Mouse (Mus musculus) CD4-positive, CD25-positive, alpha-beta regulatory T cell, adult 4 months (primary cell): ENCODE results near the gene Cyp4a10. TPM values are rescaled to one million over a fixed set of nuclear protein-coding genes. Genes with fewer than 3 reads are reported as not detected.
"Not testable (repeated sequence)": the region's sequence is repeated elsewhere in the genome, so short reads cannot be mapped to it uniquely, and the experiment has no call there.

Experiments
- ATAC-seq: one replicate; pipeline ENCODE4 v1.8.0; 2017
- polyA plus RNA-seq, 2 experiments: library from polyadenylated mRNA; unstranded; fragments of 100-300 nt; shearing (Covaris generic); gene quantifications; one replicate each; pipeline ENCODE4 v1.2.1; 2017

The Cyp4a10 gene
- not detected for polyA plus RNA-seq

DNA sequence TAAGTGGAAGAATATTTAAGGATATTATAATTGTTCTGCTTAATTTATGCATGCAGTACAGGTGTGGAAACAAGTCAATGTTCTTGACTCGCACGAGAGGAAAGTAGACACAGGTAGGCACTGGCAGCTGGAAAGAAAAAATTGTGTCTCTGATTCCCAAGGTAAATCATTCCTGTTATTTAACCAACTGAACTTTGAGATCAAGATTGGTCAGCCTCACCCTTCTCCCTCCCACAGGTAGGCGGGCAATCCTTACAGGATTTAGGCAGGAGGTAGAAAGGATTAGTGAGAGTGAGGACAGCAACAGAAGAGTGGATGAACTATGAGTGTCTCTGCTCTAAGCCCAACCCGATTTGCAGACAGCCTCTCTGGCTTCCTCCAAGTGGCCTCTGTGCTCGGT lies at the start of gene Cyp4a10:
TSS of gene Cyp4a10 (plus strand) at position 265 of the 400 bp plus-strand sequence.
- not testable (repeated sequence) for ATAC-seq

DNA sequence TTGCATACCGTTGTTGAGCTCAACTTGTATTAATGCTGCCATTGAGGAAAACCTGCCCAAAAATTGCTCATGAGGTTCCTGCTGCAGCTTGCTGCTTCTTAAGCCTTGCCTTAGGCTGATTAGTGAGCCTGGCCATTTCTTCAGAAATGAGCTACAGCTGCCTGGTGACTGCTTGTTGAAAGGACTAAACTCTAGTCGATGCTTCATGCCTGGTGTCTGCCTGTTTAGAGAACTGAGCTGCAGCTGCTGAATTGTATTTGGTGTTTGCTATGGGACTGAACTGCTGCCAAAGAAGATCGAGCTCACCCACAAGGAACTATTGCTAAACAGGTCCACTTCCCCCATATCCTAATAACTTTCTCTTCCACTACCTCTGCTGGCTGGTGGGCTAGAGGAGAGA lies 44.5 kb upstream of the Cyp4a10 start:
- not testable (repeated sequence) for ATAC-seq

DNA sequence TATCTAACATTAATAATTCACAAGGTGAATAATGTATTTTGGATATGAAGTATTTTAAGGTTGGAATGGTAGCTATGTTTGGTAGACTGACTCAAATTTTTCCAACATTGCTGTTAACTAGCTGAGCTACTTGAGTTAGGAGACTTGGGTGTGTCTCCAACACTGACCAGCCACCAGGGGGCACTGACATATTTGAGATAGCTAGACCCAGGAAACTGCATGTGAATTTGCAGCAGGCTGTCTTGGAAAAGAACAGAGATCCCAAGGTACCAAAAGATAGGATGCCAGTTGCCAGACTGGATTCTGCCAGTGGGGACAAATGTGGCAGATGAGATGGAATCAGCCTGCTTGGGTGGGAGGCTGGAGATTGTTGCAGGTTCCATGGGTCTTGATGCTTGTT lies 42.0 kb upstream of the Cyp4a10 start:
- not testable (repeated sequence) for ATAC-seq

DNA sequence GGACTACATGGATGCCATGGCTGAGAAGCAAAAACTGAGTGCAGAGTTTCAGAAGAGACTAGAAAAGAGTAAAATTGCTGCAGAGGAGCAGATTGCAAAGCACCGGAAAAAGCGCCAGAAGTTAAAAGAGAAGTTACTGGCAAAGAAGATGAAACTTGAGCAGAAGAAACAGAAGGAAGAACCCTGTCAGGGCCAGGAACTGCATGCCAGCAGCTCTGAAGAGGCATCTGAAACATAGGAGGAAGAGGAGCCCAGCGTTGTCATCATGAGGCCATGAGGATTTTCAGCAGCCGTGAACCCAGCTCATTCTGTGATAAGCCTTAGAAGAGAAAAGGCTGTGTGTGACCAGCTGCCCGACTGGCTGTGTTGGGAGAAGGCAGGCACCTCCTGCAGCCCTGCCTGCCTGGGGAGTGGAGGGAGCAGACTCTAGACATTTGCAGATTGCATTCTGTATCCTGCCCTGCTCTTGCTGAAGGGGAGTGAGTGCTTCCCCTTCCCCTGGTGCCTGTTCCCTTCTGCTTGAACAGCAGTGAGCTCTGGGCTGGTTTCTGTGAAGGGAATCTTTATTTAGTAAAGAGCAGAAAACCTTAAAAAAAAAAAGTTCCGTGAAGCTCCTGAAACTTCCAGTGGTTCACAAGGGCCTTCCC lies 36.9 kb upstream of the Cyp4a10 start:
- ATAC-seq, result no peak

DNA sequence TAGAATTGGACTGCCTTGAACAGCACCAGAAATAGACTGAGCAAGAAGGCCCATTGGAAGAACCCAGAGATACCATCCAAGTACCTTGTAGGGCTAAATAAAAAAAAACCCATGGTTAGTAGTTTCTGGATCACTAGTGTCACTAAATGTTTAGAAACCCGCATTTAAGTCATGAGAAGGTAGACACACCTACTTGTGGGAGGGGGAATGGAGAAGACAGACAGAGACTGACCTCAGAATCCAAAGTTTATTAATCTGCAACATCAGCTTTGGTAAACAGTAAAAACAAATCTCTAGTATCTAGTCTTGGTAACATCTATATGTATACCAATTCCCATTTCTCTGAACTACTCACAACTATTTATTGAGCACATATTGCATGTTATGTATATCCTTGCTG lies 22.1 kb upstream of the Cyp4a10 start, which contains the start of gene Cyp4a14:
TSS of gene Cyp4a14 (minus strand) at position 142 of the 400 bp plus-strand sequence.
- ATAC-seq, result no peak

DNA sequence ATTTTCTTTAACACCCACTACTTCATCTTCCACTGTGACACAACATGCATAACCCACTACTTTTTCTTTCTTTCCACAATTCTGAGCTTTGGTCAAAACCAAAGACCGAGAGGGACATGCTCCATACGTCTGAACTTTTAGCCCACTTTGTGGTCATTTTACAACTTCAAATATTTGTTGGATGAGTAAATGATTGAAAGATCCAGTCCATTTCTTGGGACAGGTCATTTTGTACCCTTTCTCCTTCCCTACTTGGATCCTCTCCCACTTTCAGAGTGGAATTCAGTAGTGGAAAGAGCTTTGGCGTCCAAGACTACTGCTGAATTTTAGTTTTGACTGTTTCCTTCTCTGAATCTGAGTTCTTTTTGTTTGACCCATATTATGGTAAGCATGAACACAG lies 20.6 kb upstream of the Cyp4a10 start:
- no peak for ATAC-seq

DNA sequence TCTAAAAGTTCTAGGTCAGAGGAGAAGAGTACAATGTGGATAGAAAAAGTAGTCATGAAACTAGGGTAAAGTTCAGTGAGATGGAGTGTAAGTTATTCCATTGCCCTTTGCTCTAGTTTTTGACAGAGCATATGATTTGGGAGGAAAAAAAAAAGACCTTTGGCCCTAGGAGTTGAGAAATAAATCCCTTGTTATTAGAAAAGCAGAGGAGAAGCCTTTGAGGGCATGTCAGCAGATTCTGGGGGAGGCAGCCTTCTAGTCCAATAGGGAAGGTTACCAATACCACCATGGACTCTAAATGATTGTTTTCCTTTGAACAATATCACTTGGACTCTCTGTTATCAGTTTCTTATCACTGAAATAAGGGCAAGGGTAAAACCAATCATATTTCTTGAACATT lies 4.1 kb upstream of the Cyp4a10 start:
- not testable (repeated sequence) for ATAC-seq

DNA sequence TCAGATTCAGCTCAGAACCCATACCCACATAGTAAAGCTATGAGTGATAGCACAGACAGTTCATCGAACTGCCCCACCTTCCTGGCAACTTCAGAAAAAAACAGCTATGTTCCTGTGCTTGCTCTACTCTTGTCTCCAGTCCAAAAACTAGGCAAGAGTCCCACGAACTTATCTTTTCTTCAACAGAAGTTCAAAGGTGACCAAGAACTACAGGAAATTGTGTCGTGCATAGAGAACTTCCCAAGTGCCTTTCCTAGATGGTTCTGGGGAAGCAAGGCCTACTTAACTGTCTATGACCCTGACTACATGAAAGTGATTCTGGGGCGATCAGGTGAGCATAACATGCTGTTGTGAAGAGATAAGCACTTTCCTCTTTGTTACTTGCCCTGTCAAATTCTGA lies 1.4 kb downstream of the Cyp4a10 start:
- ATAC-seq, result no peak

DNA sequence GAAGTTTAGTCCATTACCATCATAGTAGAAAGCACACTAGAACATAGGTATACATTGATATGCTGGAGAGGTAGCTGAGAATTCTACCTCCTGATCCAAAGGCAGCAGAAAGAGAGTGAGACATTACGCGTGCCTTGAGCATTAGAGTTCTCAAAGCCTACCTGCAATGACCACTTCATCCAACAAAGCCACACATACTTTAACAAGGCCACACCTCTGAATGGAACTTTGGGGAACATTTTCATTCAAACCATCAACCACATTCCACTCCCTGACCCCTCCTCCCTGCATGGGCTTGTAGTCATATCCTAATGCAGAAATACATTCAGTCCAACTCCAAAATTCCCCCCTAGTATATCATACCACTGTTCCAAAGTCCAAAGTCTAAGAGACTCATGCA lies 3.7 kb downstream of the Cyp4a10 start:
- ATAC-seq, result no peak

DNA sequence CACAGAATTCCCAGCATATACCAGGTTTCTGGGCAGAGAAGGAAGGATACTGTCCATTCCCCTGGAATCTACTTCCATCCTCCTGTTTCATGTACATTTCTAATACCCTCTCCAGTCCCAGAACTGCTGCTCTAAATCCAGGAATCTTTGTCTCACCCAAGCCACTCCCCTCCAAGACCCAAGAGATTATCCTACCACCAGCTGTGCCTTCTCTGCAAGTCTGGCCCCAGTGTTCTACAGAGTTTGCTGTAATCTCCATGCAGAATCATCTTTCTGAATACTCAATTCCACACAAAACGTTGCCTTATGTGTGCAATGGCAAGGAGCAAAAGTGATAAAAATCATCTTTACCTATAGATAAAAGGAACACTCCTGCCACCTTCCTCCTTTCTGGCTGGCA lies 27.0 kb downstream of the Cyp4a10 start:
- no peak for ATAC-seq

DNA sequence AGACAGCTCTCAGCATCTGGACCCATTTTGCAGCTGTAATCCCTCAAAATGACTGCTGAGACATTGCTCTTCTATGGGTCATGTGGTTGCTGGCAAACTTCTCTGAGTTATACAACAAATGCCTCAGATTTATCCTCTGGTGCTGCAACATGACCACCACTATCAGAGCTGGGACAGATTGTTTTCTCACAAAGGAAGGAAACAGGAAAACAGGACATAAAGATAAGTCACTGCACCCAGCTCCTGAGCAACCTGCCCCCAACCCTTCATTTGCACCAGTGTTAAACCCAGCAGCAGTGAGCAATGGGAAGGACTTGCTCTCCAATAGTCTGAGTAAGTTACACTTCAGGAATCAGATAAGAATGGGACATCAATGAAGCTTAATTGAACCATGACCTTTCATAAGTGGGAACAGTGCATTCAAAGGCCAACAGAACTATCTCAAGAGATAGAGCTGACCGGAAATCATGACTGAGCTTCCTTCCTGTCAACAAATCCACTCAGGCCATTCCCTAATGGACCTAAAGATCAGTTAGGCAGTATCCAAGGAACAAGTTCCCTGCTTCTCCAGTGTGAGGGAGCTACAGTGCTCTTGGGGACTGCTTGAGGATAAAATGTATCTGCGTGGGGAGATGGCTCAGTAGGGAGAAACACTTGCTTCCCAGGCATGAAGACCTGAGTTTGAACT lies 28.2 kb downstream of the Cyp4a10 start:
- no peak for ATAC-seq

DNA sequence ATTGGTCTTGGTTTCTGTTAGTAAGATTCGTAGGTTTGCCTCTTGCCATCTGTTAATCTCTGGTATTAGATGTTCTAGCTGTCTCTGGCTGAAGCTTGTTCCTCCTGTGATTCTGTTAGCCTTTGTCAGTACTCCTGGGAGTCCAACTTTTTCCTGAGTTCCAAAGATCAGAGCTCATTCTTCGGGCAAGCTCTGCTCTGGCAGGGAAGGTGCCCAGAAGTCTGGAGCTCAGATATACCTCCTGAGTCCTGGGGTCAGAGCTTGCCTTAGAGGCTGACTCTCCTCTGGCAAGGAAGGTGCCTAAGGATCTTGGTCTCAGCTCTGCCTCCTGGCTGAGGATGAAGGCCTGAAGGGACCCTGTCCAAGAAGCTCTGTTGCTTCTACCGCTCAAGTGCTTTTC lies 34.7 kb downstream of the Cyp4a10 start:
- ATAC-seq, result no peak

DNA sequence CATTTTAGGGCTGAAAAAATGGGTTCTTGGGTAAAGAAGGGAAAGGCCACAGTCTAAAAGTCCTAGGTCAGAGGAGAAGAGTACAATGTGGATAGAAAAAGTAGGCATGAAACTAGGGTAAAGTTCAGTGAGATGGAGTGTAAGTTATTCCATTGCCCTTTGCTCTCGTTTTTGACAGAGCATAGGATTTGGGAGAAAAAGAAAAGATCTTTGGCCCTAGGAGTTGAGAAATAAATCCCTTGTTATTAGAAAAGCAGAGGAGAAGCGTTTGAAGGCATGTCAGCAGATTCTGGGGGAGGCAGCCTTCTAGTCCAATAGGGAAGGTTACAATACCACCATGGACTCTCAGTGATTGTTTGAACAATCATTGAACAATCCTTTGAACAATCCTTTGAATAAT lies 37.4 kb downstream of the Cyp4a10 start:
- ATAC-seq, result no peak

DNA sequence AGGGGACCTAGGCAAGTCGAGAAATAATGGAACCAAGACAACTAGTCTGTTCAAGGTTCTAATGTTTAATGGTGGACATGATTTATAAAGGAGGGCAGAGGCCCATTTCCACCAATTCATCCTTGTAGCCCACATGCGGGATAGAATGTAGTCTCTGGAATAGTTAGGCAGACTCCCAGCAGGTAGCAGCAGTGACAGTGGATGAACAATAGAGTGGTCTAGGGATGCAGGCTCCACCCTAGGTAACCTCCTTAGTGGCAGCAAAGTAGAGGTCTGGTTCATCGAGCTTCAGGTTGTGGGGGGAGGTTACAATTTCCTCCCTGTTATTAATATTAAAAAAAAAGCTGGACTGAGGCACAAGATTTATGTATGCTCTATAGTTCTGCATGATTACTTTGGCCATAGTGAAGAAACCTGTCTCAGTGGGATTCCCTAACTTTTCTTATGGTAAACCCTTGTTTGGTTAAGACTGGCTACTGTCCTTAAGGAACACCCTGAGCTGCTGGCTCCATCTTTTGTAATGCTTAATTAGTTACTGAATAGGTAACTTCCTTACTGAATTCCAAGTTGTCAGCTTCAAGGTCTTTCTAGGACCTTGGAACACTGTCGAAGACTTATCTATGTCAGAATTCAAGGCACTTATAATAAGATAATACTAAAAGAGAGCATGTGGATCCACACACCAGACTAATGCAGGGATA lies 39.9 kb downstream of the Cyp4a10 start:
- no peak for ATAC-seq

DNA sequence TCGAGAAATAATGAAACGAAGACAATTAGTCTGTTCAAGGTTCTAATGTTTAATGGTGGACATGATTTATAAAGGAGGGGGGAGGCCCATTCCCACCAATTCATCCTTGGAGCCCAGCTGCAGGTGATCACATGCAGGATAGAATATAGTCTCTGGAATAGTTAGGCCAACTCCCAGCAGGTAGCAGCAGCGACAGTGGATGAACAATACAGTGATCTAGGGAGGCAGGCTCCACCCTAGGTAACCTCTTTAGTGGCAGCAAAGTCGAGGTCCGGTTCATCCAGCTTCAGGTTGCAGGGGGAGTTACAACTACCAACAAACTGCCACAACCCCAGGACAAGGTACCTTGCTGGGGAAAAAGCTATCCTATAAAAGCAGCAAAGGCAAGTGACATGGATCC lies 43.2 kb downstream of the Cyp4a10 start:
- not testable (repeated sequence) for ATAC-seq

DNA sequence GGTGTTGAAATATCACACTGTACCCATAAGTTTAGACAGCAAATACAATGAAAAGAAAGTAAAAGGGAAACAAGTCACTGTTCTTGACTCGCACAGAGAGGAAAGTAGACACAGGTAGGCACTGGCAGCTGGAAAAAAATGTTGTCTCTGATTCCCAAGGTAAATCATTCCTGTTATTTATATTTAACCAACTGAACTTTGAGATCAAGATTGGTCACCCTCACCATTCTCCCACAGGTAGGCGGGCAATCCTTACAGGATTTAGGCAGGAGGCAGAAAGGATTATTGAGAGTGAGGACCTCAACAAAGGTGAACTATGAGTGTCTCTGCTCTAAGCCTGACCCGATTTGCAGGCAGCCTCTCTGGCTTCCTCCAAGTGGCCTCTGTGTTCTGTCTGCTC lies 45.3 kb downstream of the Cyp4a10 start, which contains the start of gene Cyp4a31:
TSS of gene Cyp4a31 (plus strand) at position 249 of the 400 bp plus-strand sequence.
- ATAC-seq, result no peak

DNA sequence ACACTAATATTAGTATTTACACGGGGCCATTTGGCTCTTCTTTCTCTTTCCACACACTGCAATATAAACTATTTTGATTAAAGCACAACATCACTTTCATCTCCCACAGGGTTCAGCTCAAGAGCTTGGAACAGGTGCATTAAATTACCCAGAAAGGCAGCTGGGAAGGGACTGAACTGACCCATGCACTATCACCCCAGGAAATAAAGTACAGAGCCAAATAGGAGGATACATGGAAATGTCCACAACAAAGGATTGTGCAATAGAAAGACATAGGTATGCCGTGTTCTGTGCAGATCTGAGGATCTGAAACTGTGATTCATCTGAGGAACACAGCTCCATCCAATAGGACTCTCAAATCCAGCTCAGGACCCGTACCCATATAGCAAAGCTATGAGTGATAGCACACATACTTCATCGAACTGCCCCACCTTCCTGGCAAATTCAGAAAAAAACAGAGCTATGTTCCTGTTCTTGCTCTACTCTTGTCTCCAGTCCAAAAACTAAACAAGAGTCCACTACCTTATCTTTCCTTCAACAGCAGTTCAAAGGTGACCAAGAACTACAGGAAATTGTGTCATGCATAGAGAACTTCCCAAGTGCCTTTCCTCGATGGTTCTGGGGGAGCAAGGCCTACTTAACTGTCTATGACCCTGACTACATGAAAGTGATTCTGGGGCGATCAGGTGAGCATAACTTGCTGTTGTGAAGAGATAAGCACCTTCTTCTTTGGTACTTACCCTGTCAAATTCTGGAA lies 46.6 kb downstream of the Cyp4a10 start:
- ATAC-seq, result not testable (repeated sequence)

DNA sequence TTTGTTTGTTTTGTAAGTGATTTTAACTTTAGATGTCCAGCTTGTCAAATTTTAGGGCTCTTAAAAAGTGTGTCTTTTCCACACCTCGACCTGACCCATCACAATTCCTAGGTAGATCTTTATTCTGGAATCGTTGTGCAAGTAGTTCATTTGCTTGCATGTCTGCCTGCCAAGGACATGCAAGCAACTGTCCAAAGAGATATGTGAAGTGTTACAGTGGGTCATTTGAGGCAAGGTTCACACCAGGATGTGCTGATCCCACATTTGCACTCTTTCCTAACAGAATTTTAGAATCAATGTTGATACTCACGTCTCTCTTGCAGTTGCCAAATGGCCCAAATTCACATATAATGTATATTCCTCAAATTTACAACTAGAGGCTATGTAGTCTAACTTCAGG lies 57.2 kb downstream of the Cyp4a10 start:
- ATAC-seq, result no peak

DNA sequence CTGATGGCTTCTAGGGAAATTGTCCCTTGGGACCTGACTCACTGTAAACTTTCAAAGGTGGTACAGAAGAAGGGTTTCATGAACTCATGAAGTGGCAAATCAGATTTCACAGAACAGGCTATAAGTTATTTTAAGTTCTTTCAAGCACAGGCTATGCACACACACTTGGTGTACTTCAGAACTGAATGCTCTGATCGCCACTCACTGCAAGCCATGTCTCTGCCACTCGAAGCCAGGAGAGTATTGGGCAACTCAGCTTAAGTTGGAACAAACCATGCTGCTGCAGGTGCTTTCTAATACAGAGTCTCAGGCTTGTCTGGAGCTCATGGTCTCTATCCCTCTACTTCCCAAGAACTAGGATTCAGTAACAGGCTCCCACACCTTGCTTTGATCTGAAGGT lies 57.7 kb downstream of the Cyp4a10 start:
- no peak for ATAC-seq

DNA sequence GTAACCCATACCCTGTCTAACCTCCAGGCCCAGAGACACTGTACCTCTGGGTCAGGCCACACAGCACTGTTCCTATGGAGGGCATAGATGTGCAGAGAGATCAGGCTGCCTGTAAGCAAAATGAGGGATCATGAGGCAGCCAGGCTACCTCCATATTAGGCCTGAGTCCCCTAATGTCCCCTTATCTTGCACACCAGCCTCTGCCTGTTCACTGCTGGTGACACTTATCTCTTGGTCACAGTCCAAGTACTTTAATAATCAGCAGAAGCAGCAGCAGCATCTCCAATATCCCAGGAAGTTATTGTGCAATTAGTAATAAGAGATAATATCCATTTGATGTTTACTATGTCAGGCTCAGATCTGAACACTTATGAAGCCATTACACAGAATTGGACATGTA lies 65.0 kb downstream of the Cyp4a10 start:
- ATAC-seq, result no peak
